In genomic region chr1:178683631-178684030, GRCm38 (mm10) we compare ENCODE assay signal across 10 mouse cellular contexts.
A peak's percentile ranks its signal among the peaks of the same experiment; 100 is the strongest.
DNase-seq lines count a peak whose midpoint lies in the region; ATAC-seq lines count a peak whose summit lies in the region.
"Had no signal": no experiment of that assay in that cellular context is flagged by ENCODE, and none has a peak within 500 bp of the region (broad histone marks: within the 10 kb centered on the region; RNA-seq: fewer than 3 reads in every experiment).

No protein-coding gene starts in this region.

- no peak overlapping the region for H3K4me3 ChIP-seq in neural tube, embryonic 14.5 days (ENCODE audit: low read depth, low read length)
- H3K4me3 ChIP-seq: heart, embryonic 15.5 days had no signal

- H3K9me3 ChIP-seq in neural tube, embryonic 14.5 days (ENCODE audit: control insufficient read depth, low read length): no peaks in the 10 kb centered on the region
- H3K9me3 ChIP-seq: heart, embryonic 15.5 days had no signal

- no peaks in the 10 kb centered on the region for H3K4me1 ChIP-seq in neural tube, embryonic 14.5 days (ENCODE audit: control insufficient read depth, insufficient read depth, low read length)

- peak; percentile 66; the same call in 1 of the 2 replicates for ATAC-seq in neural tube, embryonic 14.5 days (ENCODE audit: low read depth)
- ATAC-seq: liver, postnatal 0 days had no signal

- peak; percentile 33 to 57 for DNase-seq in cerebellum, postnatal 14 days
- no peak for DNase-seq in cerebellum, adult 18-20 months
- DNase-seq in neural tube, embryonic 10.5 days (ENCODE audit: extremely low spot score, low spot score): no peak
- peak; percentile 24 to 25 for DNase-seq in layer of hippocampus, postnatal 25 days (ENCODE audit: extremely low spot score in 1 of 2, low spot score in 1 of 2)
- DNase-seq in right cerebral cortex, postnatal 4 days: peak; percentile 16
- DNase-seq in thymus, postnatal 25 days: no peak
- no peak for DNase-seq in adrenal gland, adult 2 months
- DNase-seq: liver, postnatal 0 days had no signal

- no peak overlapping the region for H3K27ac ChIP-seq in neural tube, embryonic 14.5 days (ENCODE audit: low read depth, low read length)
- H3K27ac ChIP-seq: heart, embryonic 15.5 days had no signal

- 39% methylated on average over 10 of the region's 10 CpGs for WGBS in neural tube, embryonic 14.5 days

- H3K27me3 ChIP-seq in neural tube, embryonic 14.5 days (ENCODE audit: control insufficient read depth, insufficient read depth, low read length): no peaks in the 10 kb centered on the region
- H3K27me3 ChIP-seq: heart, embryonic 15.5 days had no signal

- no peak overlapping the region for H3K9ac ChIP-seq in neural tube, embryonic 14.5 days (replicated peaks; ENCODE audit: low read depth, low read length)
- H3K9ac ChIP-seq: heart, embryonic 15.5 days; liver, postnatal 0 days had no signal

- H3K4me2 ChIP-seq in neural tube, embryonic 14.5 days (ENCODE audit: low read depth, low read length): no peak overlapping the region
- H3K4me2 ChIP-seq: heart, embryonic 15.5 days had no signal

- H3K36me3 ChIP-seq in neural tube, embryonic 14.5 days (ENCODE audit: control insufficient read depth, insufficient read depth, low read length): no peaks in the 10 kb centered on the region
- H3K36me3 ChIP-seq: heart, embryonic 15.5 days had no signal

Comparison
In these comparisons a context has a peak if more than half of its experiments do, and no peak if none do; other contexts are left out.
1. DNase-seq: peak in cerebellum, postnatal 14 days (2 of 2), layer of hippocampus, postnatal 25 days (2 of 2) and right cerebral cortex, postnatal 4 days (single experiment); none in cerebellum, adult 18-20 months (0 of 2), neural tube, embryonic 10.5 days (single experiment), thymus, postnatal 25 days (single experiment) and adrenal gland, adult 2 months (single experiment).